Mouse (Mus musculus) heart, embryonic 16.5 days (tissue): Measurements from ENCODE around the gene Msh4. TPM values are rescaled to one million over a fixed set of nuclear protein-coding genes. Genes with fewer than 3 reads are reported as not detected.

ENCODE experiments used
- ATAC-seq: fragments of 200-750 bp; cut with Nextera tagmentation; replicated peaks from 2 replicates; pipeline ENCODE4 v1.8.0; 2017; ENCODE audit warnings: moderate number of reproducible peaks; ENCODE audit not compliant: insufficient read depth, low FRiP score; ENCODE audit errors: extremely low read depth
- H3K27ac ChIP-seq: fragments of 300-500 bp; sonication (generic); 2 replicates; pipeline ENCODE4 v1.5.1; 2014; ENCODE audit warnings: mild to moderate bottlenecking, low read length, control low read depth, moderate library complexity
- H3K27me3 ChIP-seq: fragments of 300-500 bp; sonication (generic); 2 replicates; pipeline ENCODE4 v1.6.1; 2014; ENCODE audit warnings: low read length, mixed read lengths; ENCODE audit not compliant: control insufficient read depth, insufficient read depth
- H3K36me3 ChIP-seq: fragments of 300-500 bp; sonication (generic); 2 replicates; pipeline ENCODE4 v1.6.1; 2014; ENCODE audit not compliant: control insufficient read depth, insufficient read depth
- H3K4me1 ChIP-seq: fragments of 300-500 bp; sonication (generic); 2 replicates; pipeline ENCODE4 v1.6.1; 2014; ENCODE audit warnings: low read length, mixed read lengths; ENCODE audit not compliant: control insufficient read depth, insufficient read depth
- H3K4me2 ChIP-seq: fragments of 300-500 bp; sonication (generic); 2 replicates; pipeline ENCODE4 v1.6.1; 2014; ENCODE audit warnings: low read depth, mild to moderate bottlenecking, control low read depth, low read length
- H3K4me3 ChIP-seq: fragments of 300-500 bp; sonication (generic); 2 replicates; pipeline ENCODE4 v1.5.1; 2014; ENCODE audit warnings: mild to moderate bottlenecking, control low read depth, low read length
- H3K9ac ChIP-seq: fragments of 300-500 bp; sonication (generic); 2 replicates; pipeline ENCODE4 v1.6.1; 2014; ENCODE audit warnings: low read length, control low read depth
- H3K9me3 ChIP-seq: fragments of 300-500 bp; sonication (generic); replicated peaks from 2 replicates; pipeline ENCODE4 v1.6.1; 2016; ENCODE audit warnings: low read length; ENCODE audit not compliant: control insufficient read depth
- WGBS: fragments of 180-500 bp; shearing (Covaris S2); extraction: QIAGEN DNeasy Blood & Tissue Kit; methylation state at CpG from one replicate; pipeline ENCODE4 v1.1.7; 2014; 5-methylcytosine and 5-hydroxymethylcytosine counted together
- polyA plus RNA-seq: library from polyadenylated mRNA; unstranded; fragments of >200 nt; fragmentation: Nextera tagmentation; extraction: Ambion mirVana; gene quantifications from 2 replicates; pipeline ENCODE4 v1.2.1, GENCODE M21; 2015

Gene Msh4
- polyA plus RNA-seq, 1 experiment from 2014 or later: 0.12 TPM

- no peak for ATAC-seq
- Histone ChIP-seq H3K4me3 (no peak overlapping the region), H3K4me1 (peaks cover 18% of the 10 kb centered on the region), H3K4me2 (no peak overlapping the region), H3K9me3 (no peaks in the 10 kb centered on the region), H3K27me3 (no peaks in the 10 kb centered on the region), H3K36me3 (peaks cover 61% of the 10 kb centered on the region), H3K9ac (no peak overlapping the region), H3K27ac (0 out of 2 replicates have a peak overlapping the region, but pooled peaks have one; percentile 46)
- WGBS: 85% methylated on average over 17 of the region's 17 CpGs
Observed at GRCm38 (mm10) chr3:153937116-153937810, 31.3 kb upstream of the Msh4 start.

- peaks cover 15% of the 10 kb centered on the region for H3K4me1 ChIP-seq
- 37% methylated on average over 9 of the region's 9 CpGs for WGBS
- no peaks in the 10 kb centered on the region for H3K9me3 ChIP-seq
- peak; percentile 91 for ATAC-seq
- peak overlapping the region; percentile 40 for H3K4me2 ChIP-seq
- H3K27ac ChIP-seq: peak overlapping the region; percentile 97
- no peaks in the 10 kb centered on the region for H3K27me3 ChIP-seq
- no peak overlapping the region for H3K4me3 ChIP-seq
- peaks cover 64% of the 10 kb centered on the region for H3K36me3 ChIP-seq
- peak overlapping the region; percentile 55 for H3K9ac ChIP-seq
Observed at GRCm38 (mm10) chr3:153935878-153936277, 29.9 kb upstream of the Msh4 start.

- peaks cover 9% of the 10 kb centered on the region for H3K4me1 ChIP-seq
- WGBS: 90% methylated on average over 5 of the region's 5 CpGs
- no peaks in the 10 kb centered on the region for H3K27me3 ChIP-seq
- peaks cover 68% of the 10 kb centered on the region for H3K36me3 ChIP-seq
- no peak for ATAC-seq
- H3K9me3 ChIP-seq: no peaks in the 10 kb centered on the region
- H3K4me3 ChIP-seq: no peak overlapping the region
- H3K4me2 ChIP-seq: no peak overlapping the region
- no peak overlapping the region for H3K27ac ChIP-seq
- no peak overlapping the region for H3K9ac ChIP-seq
Observed at GRCm38 (mm10) chr3:153932461-153932860, 26.5 kb upstream of the Msh4 start.

- H3K4me2 ChIP-seq: no peak overlapping the region
- H3K9me3 ChIP-seq: no peaks in the 10 kb centered on the region
- no peaks in the 10 kb centered on the region for H3K27me3 ChIP-seq
- no peak overlapping the region for H3K9ac ChIP-seq
- no peak overlapping the region for H3K27ac ChIP-seq
- no peak overlapping the region for H3K4me3 ChIP-seq
- H3K4me1 ChIP-seq: no peaks in the 10 kb centered on the region
- no peak for ATAC-seq
- peaks cover 73% of the 10 kb centered on the region for H3K36me3 ChIP-seq
- 88% methylated on average over 11 of the region's 11 CpGs for WGBS
Observed at GRCm38 (mm10) chr3:153929526-153929925, 23.6 kb upstream of the Msh4 start.

GRCm38 (mm10) chr3:153926333-153926732 lies 20.4 kb upstream of the Msh4 start:
- 89% methylated on average over 7 of the region's 7 CpGs for WGBS
- Histone ChIP-seq H3K9ac (no peak overlapping the region), H3K27me3 (no peaks in the 10 kb centered on the region), H3K9me3 (no peaks in the 10 kb centered on the region), H3K4me3 (no peak overlapping the region), H3K4me1 (no peaks in the 10 kb centered on the region), H3K27ac (no peak overlapping the region), H3K4me2 (no peak overlapping the region), H3K36me3 (peaks cover 60% of the 10 kb centered on the region)
- no peak for ATAC-seq

GRCm38 (mm10) chr3:153921147-153921910 lies 15.4 kb upstream of the Msh4 start:
- Histone ChIP-seq H3K9me3 (no peaks in the 10 kb centered on the region), H3K4me3 (no peak overlapping the region), H3K27ac (no peak overlapping the region), H3K27me3 (no peaks in the 10 kb centered on the region), H3K4me2 (no peak overlapping the region), H3K9ac (no peak overlapping the region), H3K4me1 (no peaks in the 10 kb centered on the region), H3K36me3 (peaks cover 33% of the 10 kb centered on the region)
- 89% methylated on average over 10 of the region's 10 CpGs for WGBS
- no peak for ATAC-seq

- Histone ChIP-seq H3K27me3 (no peaks in the 10 kb centered on the region), H3K4me1 (peaks cover 2% of the 10 kb centered on the region; the same call in 1 of the 2 replicates), H3K9me3 (no peaks in the 10 kb centered on the region), H3K4me3 (no peak overlapping the region), H3K9ac (no peak overlapping the region), H3K27ac (no peak overlapping the region), H3K4me2 (no peak overlapping the region), H3K36me3 (peaks cover 8% of the 10 kb centered on the region)
- ATAC-seq: no peak
- 29% methylated on average over 1 of the region's 1 CpGs for WGBS
Observed at GRCm38 (mm10) chr3:153917200-153917599, 11.3 kb upstream of the Msh4 start.

GRCm38 (mm10) chr3:153913510-153914243 lies 7.7 kb upstream of the Msh4 start:
- peak overlapping the region; percentile 82 for H3K4me3 ChIP-seq
- 38% methylated on average over 6 of the region's 6 CpGs for WGBS
- no peak for ATAC-seq

More at GRCm38 (mm10) chr3:153913510-153914243, 7.7 kb upstream of the Msh4 start:
- no peaks in the 10 kb centered on the region for H3K27me3 ChIP-seq
- peak overlapping the region; percentile 95 for H3K27ac ChIP-seq
- no peaks in the 10 kb centered on the region for H3K9me3 ChIP-seq
- H3K36me3 ChIP-seq: peaks cover 28% of the 10 kb centered on the region
- H3K4me2 ChIP-seq: peak overlapping the region; percentile 75
- H3K9ac ChIP-seq: peak overlapping the region; percentile 79
- H3K4me1 ChIP-seq: peaks cover 32% of the 10 kb centered on the region
